Mouse (Mus musculus): Measurements from ENCODE around the gene Cyp2d11.
"Not testable (repeated sequence)": the region's sequence is repeated elsewhere in the genome, so short reads cannot be mapped to it uniquely, and the experiment has no call there.

Gene Cyp2d11

GRCm38 (mm10) chr15:82379871-82380713 is 13.7 kb downstream of the Cyp2d11 start, which contains the start of gene Cyp2d22:
Gene Cyp2d22, minus strand, starts transcription at chr15:82380260.
- DNase-seq (ENCODE audit: low read depth) = no peak

DNA sequence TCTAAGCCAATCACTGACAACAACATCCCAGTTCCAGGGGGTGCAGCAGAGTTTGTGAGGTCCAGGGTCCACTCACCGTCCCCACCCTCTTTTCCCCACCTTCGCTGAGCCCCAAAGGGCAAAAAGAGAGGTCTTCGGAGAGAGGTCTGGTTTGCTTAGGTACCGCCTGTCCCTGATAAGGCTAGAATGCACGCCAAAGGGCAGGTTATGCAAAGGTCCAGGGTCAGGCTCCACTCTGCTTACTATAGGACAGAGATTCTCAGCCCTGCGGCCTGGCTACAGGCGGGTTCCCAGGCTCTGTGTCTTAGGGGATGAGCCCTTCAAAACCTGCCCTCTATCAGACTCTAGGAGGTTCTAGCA is 14.3 kb downstream of the Cyp2d11 start:
- no peak for DNase-seq (ENCODE audit: low read depth)

- no peak for DNase-seq (ENCODE audit: low read depth)
Observed at GRCm38 (mm10) chr15:82378261-82379180, 15.3 kb downstream of the Cyp2d11 start.

GRCm38 (mm10) chr15:82377701-82378100 is 16.1 kb downstream of the Cyp2d11 start:
- no peak for DNase-seq (ENCODE audit: low read depth)

- no peak for DNase-seq (ENCODE audit: low read depth)
Observed at GRCm38 (mm10) chr15:82376393-82377138, 17.3 kb downstream of the Cyp2d11 start.

DNA sequence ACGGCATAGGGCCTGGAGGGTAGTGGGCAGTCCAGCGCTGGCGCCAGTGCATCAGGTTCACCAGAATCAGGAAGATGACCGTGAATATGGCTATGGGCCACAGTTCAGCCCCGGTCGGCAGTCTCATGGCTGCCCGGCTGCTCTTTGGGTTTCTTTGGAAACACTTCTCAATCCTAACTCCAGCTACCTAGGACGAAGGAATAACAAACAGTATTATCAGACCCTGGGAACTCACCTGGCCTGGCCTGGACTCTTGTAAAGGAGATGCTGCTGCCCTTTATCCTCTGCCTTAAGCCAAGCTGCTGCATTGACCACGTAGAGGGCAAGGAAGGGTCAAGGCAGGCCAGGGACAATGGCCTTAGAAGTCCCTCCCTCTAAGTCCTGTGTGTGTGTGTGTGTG is 18.0 kb downstream of the Cyp2d11 start:
- no peak for DNase-seq (ENCODE audit: low read depth)

GRCm38 (mm10) chr15:82374437-82374836 is 19.4 kb downstream of the Cyp2d11 start:
- no peak for DNase-seq (ENCODE audit: low read depth)

GRCm38 (mm10) chr15:82372991-82373390 is 20.8 kb downstream of the Cyp2d11 start:
- DNase-seq (ENCODE audit: low read depth) = no peak

GRCm38 (mm10) chr15:82372446-82372845 is 21.4 kb downstream of the Cyp2d11 start:
- DNase-seq (ENCODE audit: low read depth) = no peak

- no peak for DNase-seq (ENCODE audit: low read depth)
Observed at GRCm38 (mm10) chr15:82368851-82369250, 25.0 kb downstream of the Cyp2d11 start.

DNA sequence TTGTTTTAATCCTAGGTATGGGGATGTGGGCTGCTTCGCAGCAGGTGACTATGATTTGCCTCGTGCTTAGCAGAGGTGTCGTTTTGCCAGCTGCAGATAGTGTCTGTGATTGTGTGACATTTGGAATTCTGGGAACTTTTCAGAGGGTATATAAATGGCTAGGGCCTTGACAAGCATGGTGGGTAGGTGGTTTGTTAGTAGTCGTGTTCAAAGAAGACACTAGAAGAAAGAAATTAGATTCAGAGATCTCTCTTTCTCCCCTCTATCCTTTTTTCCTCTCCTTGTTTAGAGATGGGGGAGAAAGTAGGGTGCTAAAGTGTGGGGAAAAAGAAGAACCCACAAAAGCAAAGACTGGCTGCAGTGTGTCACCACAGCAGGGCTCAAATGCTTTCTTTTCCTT is 25.7 kb downstream of the Cyp2d11 start:
- DNase-seq (ENCODE audit: low read depth) = no peak

GRCm38 (mm10) chr15:82364561-82364960 is 29.3 kb downstream of the Cyp2d11 start:
- not testable (repeated sequence) for DNase-seq (ENCODE audit: low read depth)

- DNase-seq (ENCODE audit: low read depth) = not testable (repeated sequence)
Observed at GRCm38 (mm10) chr15:82363801-82364200, 30.0 kb downstream of the Cyp2d11 start.

- no peak for DNase-seq (ENCODE audit: low read depth)
Observed at GRCm38 (mm10) chr15:82362234-82362633, 31.6 kb downstream of the Cyp2d11 start.

GRCm38 (mm10) chr15:82361459-82362018 is 32.3 kb downstream of the Cyp2d11 start:
- DNase-seq (ENCODE audit: low read depth) = no peak

GRCm38 (mm10) chr15:82358431-82359260 is 35.2 kb downstream of the Cyp2d11 start:
- DNase-seq (ENCODE audit: low read depth) = no peak

GRCm38 (mm10) chr15:82354126-82354945 is 39.5 kb downstream of the Cyp2d11 start, which contains the start of gene Ndufa6:
Gene Ndufa6, minus strand, starts transcription at chr15:82354322.
- DNase-seq (ENCODE audit: low read depth) = peak; percentile 93

DNA sequence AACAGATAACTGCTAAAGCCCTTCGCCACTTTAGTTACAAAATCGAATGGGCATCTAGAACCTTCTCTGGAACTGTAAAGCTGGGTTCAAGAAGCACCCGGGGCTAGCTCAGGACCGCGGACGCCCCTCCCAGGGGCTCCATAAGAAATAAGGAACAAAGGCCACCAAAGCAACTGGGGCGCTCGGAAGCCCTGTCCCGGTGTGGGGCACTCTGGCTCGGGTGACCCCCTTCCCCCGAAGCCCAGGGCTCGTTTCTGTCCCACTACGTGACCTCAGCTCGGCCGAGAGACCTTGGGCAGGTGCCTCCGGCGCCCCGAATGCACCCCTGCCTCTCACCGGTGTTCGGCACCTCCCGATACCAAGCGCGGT is 40.1 kb downstream of the Cyp2d11 start:
- no peak for DNase-seq (ENCODE audit: low read depth)

DNA sequence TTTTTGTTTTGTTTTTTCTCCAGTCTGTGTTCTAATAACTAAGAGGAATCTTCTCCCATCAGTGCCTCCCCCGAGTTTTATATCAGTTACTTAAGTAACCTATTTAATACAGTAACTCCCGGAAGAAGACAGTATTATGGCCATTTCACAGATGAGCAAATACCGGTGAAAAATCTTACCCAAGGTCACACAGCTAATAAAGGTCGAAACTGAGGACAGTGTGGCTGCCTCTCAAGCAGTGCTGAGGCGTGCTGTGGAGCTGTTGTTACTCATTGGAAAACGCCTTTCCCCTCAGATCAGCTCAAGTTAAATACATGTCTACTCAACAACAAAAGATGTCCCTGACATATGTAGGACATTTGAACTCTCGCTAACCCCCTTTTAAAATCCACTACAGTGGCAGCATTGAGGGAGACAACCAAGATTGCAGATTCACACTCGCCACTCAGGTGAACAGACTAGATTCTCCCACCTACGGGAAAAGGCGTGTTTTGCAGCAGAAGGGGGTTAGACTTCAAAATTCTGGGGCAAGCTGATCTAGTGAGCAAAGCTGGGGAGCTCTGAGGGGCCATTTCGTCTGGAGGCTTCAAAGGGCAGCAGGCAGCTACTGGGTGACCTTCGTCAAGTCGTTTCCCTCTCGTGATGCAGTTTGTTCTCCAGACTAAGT is 40.6 kb downstream of the Cyp2d11 start:
- DNase-seq (ENCODE audit: low read depth) = no peak
